ENCODE assay signal across 8 mouse cellular contexts in genomic region chr7:27332353-27333199, GRCm38 (mm10). TPM values are rescaled to one million over a fixed set of nuclear protein-coding genes. Genes with fewer than 3 reads are reported as not detected.
DNase-seq lines count a peak whose midpoint lies in the region; ATAC-seq lines count a peak whose summit lies in the region.

No protein-coding gene starts in this region.

- no peak overlapping the region for H3K9ac ChIP-seq in hindbrain, embryonic 11.5 days (ENCODE audit: low read depth, low read length)

- ATAC-seq in hindbrain, embryonic 11.5 days (ENCODE audit: low FRiP score): no peak

- peak; percentile 83 for DNase-seq in MEL-GATA-1-ER (ENCODE audit: extremely low read depth, low read depth)
- peak; percentile 71 for DNase-seq in cerebellum, adult 11-12 months
- peak; percentile 75 for DNase-seq in forelimb bud, embryonic 11.5 days (ENCODE audit: low read depth, low spot score)
- peak; percentile 88 for DNase-seq in hindbrain, embryonic 11.5 days (ENCODE audit: low spot score)
- peak; percentile 74 to 76 for DNase-seq in layer of hippocampus, postnatal 36 days
- peak; percentile 92 for DNase-seq in lung, postnatal 4 days
- DNase-seq in retina, postnatal 7 days (ENCODE audit: low read depth, low spot score): peak; percentile 70
- DNase-seq in urinary bladder, adult 2 months (ENCODE audit: low spot score): peak; percentile 93

- peak overlapping the region; percentile 31 for H3K4me3 ChIP-seq in hindbrain, embryonic 11.5 days (ENCODE audit: low read depth, low read length)

- H3K4me1 ChIP-seq in hindbrain, embryonic 11.5 days (replicated peaks; ENCODE audit: control insufficient read depth, insufficient read depth, low read length): peaks cover 21% of the 10 kb centered on the region

- no peaks in the 10 kb centered on the region for H3K36me3 ChIP-seq in hindbrain, embryonic 11.5 days (ENCODE audit: control insufficient read depth, insufficient read depth, low read length)

- H3K27ac ChIP-seq in hindbrain, embryonic 11.5 days (ENCODE audit: low read depth, low read length): no peak overlapping the region

- peak overlapping the region; percentile 57 for H3K4me2 ChIP-seq in hindbrain, embryonic 11.5 days (replicated peaks; ENCODE audit: low read depth, low read length)

- H3K9me3 ChIP-seq in hindbrain, embryonic 11.5 days (ENCODE audit: control insufficient read depth, low read length): no peaks in the 10 kb centered on the region

- H3K27me3 ChIP-seq in hindbrain, embryonic 11.5 days (ENCODE audit: control insufficient read depth, insufficient read depth, low read length): peaks cover 94% of the 10 kb centered on the region

- WGBS in hindbrain, embryonic 11.5 days: under 1% methylated on average over 37 of the region's 39 CpGs

RNA-seq across cellular contexts. Expression of gene Ltbp4, which starts 4.9 kb away (rescaled TPM):
- polyA plus RNA-seq in hindbrain, embryonic 11.5 days (2014; fragmentation: Nextera tagmentation; extraction: Ambion mirVana): 2.4 and 3.9 TPM in 2 replicates
- 10 to 100 TPM; 52.8 to 59.6 TPM for total RNA-seq in layer of hippocampus, postnatal 36 days (2021)
- 176 and 335 TPM in 2 replicates for polyA plus RNA-seq in urinary bladder, adult 2 months (2012; rRNA removed)

RNA-seq across cellular contexts. Expression of gene Shkbp1, which starts 23.2 kb away (rescaled TPM):
- 51.5 and 56.7 TPM in 2 replicates for polyA plus RNA-seq in hindbrain, embryonic 11.5 days (2014; fragmentation: Nextera tagmentation; extraction: Ambion mirVana)
- total RNA-seq in layer of hippocampus, postnatal 36 days (2021): 10 to 100 TPM; 36.2 to 37.3 TPM
- 39.4 and 46.5 TPM in 2 replicates for polyA plus RNA-seq in urinary bladder, adult 2 months (2012; rRNA removed)

RNA-seq across cellular contexts. Expression of gene Gm20479, which starts 24.6 kb away (rescaled TPM):
- 0.33 and 0.57 TPM in 2 replicates for polyA plus RNA-seq in hindbrain, embryonic 11.5 days (2014; fragmentation: Nextera tagmentation; extraction: Ambion mirVana)
- not detected for total RNA-seq in layer of hippocampus, postnatal 36 days (2021)
- polyA plus RNA-seq in urinary bladder, adult 2 months (2012; rRNA removed): 0.43 and 0.67 TPM in 2 replicates

Comparison
In these comparisons a context has a peak if more than half of its experiments do, and no peak if none do; other contexts are left out.
1. RNA of gene Ltbp4, which starts 4.9 kb away (polyA plus RNA-seq): 176 to 335 TPM in urinary bladder, adult 2 months; 2.4 to 3.9 TPM in hindbrain, embryonic 11.5 days; every median in the first group is over 10 times any median in the second.
2. Peak in every context shown above with its lines, with median percentiles within 50 percentile points of each other: DNase-seq.